Mouse (Mus musculus) adrenal gland, adult 2 months (tissue): ENCODE data around the gene Carhsp1. TPM values are rescaled to one million over a fixed set of nuclear protein-coding genes. Genes with fewer than 3 reads are reported as not detected.

ENCODE experiments used
- DNase-seq: peaks from one replicate; pipeline ENCODE4 v3.0.0; 2021
- polyA plus RNA-seq: library from polyadenylated mRNA; depleted of rRNA; stranded (reverse); fragments of >200 nt; gene quantifications from 2 replicates; pipeline ENCODE4 v1.2.3, GENCODE M21; 2012
- total RNA-seq, 2 experiments: library from RNA; stranded (reverse); gene quantifications; 2 replicates each; pipeline ENCODE4 v1.2.3; 2021

The Carhsp1 gene
- total and polyA plus RNA-seq, 3 experiments, result 52.0 to 404 (median 120) TPM

- no peak for DNase-seq
Measured at GRCm38 (mm10) chr16:8675559-8675958, 3.6 kb upstream of the Carhsp1 start.

GRCm38 (mm10) chr16:8674165-8674564 is 2.2 kb upstream of the Carhsp1 start:
- DNase-seq, result peak; percentile 56

GRCm38 (mm10) chr16:8673343-8673742 is 1.4 kb upstream of the Carhsp1 start:
- no peak for DNase-seq

- DNase-seq, result no peak
Measured at GRCm38 (mm10) chr16:8672811-8673210, 856 bp upstream of the Carhsp1 start.

- DNase-seq, result no peak
Measured at GRCm38 (mm10) chr16:8672350-8672687, 364 bp upstream of the Carhsp1 start.

- DNase-seq, result peak; percentile 65
Measured at GRCm38 (mm10) chr16:8670041-8671035, 1.6 kb downstream of the Carhsp1 start.

- peak; percentile 47 for DNase-seq
Measured at GRCm38 (mm10) chr16:8669432-8669831, 2.5 kb downstream of the Carhsp1 start.

DNA sequence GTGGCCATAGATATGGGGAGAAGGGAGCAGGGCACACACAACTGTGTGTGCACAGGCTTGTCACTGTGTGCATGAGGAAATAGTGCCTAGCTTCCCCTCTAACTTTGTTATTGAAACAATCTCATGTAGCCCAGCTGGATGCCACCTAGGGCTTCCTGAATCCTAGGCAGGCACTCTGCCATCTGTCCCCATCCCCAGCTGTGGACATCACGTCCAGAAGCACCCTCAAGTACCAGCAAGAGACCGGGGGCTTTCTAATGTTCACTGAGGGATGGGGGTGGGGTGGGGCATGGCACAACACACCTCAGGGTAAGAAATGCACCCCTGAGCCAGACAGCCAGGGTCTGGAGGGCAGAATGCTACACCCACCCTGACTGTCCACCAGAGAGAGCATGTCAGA is 3.6 kb downstream of the Carhsp1 start:
- DNase-seq, result no peak

- peak; percentile 40 for DNase-seq
Measured at GRCm38 (mm10) chr16:8667814-8668213, 4.1 kb downstream of the Carhsp1 start.

DNA sequence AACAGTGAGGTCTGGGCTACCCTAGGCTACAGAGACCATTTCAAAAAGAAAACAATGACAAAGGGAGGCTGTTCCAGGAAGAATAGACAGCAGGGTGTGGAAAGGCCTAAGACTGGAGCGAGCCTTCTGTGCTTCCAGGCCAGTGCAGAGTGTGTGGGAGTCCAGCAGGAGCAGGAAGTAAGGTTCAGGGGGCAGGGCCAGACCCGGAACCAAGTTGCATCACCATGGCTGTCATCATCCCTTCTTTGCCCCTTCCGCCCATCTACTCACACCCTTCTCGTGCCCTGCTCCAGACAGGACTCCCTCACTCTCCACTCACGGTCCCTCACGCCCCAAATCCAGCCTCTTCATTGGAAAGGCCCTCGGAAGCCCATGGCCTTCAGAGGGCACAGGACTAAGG is 4.7 kb downstream of the Carhsp1 start:
- DNase-seq, result peak; percentile 50

- peak; percentile 85 for DNase-seq
Measured at GRCm38 (mm10) chr16:8666452-8666851, 5.5 kb downstream of the Carhsp1 start.

GRCm38 (mm10) chr16:8665367-8665766 is 6.6 kb downstream of the Carhsp1 start:
- DNase-seq, result no peak

- DNase-seq, result no peak
Measured at GRCm38 (mm10) chr16:8663606-8664539, 8.1 kb downstream of the Carhsp1 start.

DNA sequence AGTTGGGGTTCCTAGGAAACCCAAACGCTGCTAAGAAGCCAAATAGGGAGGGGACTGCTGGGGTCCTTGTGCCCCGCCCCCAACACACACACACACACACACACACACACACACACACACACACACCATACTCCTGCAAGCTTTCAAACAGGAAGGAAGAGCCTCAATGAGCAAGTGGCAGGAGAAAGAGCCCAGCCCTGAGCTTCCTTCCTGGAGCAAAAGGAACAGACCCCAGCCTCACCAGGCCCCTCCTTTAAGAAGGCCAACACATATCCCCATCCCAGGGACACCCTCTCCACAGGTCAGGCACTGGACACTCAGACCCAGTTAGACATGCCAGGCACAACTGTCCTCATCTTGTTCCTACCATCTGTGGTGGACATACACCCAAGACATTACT is 8.9 kb downstream of the Carhsp1 start:
- DNase-seq, result no peak

GRCm38 (mm10) chr16:8658764-8659163 is 13.2 kb downstream of the Carhsp1 start:
- DNase-seq, result peak; percentile 64

DNA sequence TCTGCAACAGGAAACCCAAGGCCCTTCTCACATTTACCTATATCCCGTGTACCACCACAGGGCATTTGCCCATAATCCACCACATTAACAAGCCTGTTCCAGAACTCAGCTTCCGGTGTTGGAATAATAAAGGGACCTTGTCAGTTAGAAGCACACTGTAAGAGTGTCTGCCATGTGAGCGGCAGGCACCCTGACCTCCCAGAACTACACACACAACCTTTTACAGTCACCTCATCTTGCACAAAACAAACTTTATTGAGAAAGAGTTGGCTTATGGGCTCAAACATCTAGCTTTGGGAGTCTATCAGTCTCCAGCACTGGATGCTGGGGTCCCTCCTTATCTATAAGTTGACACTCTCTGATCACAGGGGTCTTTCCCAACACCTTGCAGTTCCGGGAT is 13.6 kb downstream of the Carhsp1 start:
- no peak for DNase-seq

GRCm38 (mm10) chr16:8656256-8656655 is 15.7 kb downstream of the Carhsp1 start:
- no peak for DNase-seq

GRCm38 (mm10) chr16:8655599-8655998 is 16.4 kb downstream of the Carhsp1 start:
- no peak for DNase-seq

DNA sequence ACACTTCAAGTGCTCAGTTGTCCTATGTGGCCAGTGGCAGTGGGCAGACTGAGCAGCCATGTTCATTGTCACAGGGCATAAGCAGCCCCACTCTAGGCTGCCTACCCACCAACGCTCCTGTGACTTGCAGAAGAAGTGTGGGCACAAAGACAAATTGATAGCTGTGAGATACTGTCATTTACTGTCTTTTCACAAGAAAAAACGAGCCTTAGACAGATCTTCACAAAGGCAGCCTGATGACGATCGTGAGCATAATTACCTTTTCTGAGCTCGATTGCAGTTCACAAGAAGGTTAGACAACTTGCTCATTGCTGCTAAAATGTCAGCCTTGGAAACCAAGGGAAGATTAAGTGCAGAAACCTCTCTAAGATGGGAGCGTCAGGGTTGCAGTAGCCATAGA is 16.8 kb downstream of the Carhsp1 start:
- no peak for DNase-seq

DNA sequence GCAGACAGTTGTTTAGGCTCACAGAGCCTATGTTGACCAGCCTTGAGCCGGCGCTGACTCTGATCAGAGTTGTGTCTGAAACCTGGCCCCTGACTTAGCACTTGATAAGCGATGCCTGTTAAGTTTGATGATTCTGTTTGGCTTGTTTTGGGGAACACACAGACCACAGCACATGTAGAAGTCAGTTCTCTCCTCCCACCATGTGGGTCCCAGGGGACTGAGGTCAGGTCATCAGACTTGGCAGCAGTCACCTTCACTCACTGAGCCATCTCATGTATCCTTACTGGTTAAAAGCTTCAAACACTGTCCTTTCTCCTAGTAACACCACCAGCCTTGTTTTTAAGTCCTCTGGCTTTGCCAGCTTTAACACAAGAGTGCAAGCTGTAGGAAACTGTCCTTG is 21.9 kb downstream of the Carhsp1 start:
- no peak for DNase-seq

GRCm38 (mm10) chr16:8645546-8645945 is 26.4 kb downstream of the Carhsp1 start:
- no peak for DNase-seq

- DNase-seq, result peak; percentile 41
Measured at GRCm38 (mm10) chr16:8643855-8644254, 28.1 kb downstream of the Carhsp1 start.
